Mouse (Mus musculus) kidney, postnatal 0 days (tissue): ENCODE results near the gene Hook2. TPM values are rescaled to one million over a fixed set of nuclear protein-coding genes. Genes with fewer than 3 reads are reported as not detected.

Source experiments
- ATAC-seq: fragments of 200-750 bp; cut with Nextera tagmentation; replicated peaks from 2 replicates; pipeline ENCODE4 v1.8.0; 2017; ENCODE audit warnings: low read depth, moderate number of reproducible peaks, moderate TSS enrichment, moderate library complexity; ENCODE audit not compliant: low FRiP score
- DNase-seq: peaks from one replicate; pipeline ENCODE4 v3.0.0-alpha.2; 2016; ENCODE audit warnings: low spot score
- H3K27ac ChIP-seq: fragments of 300-500 bp; sonication (generic); 2 replicates; pipeline ENCODE4 v1.5.1; 2014; ENCODE audit warnings: mild to moderate bottlenecking
- H3K27me3 ChIP-seq: fragments of 300-500 bp; sonication (generic); 2 replicates; pipeline ENCODE4 v1.6.1; 2014; ENCODE audit warnings: low read length, mixed read lengths; ENCODE audit not compliant: insufficient read depth
- H3K36me3 ChIP-seq: fragments of 300-500 bp; sonication (generic); 2 replicates; pipeline ENCODE4 v1.6.1; 2014; ENCODE audit warnings: low read length, mixed read lengths; ENCODE audit not compliant: insufficient read depth
- H3K4me1 ChIP-seq: fragments of 300-500 bp; sonication (generic); replicated peaks from 2 replicates; pipeline ENCODE4 v1.6.1; 2014; ENCODE audit warnings: antibody characterized with exemption, low read length, mixed read lengths; ENCODE audit not compliant: insufficient read depth
- H3K4me2 ChIP-seq: fragments of 300-500 bp; sonication (generic); 2 replicates; pipeline ENCODE4 v1.6.1; 2014; ENCODE audit warnings: mild to moderate bottlenecking, low read length, moderate library complexity, mixed read lengths
- H3K4me3 ChIP-seq: fragments of 300-500 bp; sonication (generic); replicated peaks from 2 replicates; pipeline ENCODE4 v1.5.1; 2014; ENCODE audit warnings: low read depth, low read length
- H3K9ac ChIP-seq: fragments of 300-500 bp; sonication (generic); 2 replicates; pipeline ENCODE4 v1.6.1; 2014; ENCODE audit warnings: low read depth, low read length
- H3K9me3 ChIP-seq: fragments of 300-500 bp; sonication (generic); replicated peaks from 2 replicates; pipeline ENCODE4 v1.6.1; 2016; ENCODE audit warnings: low read length, inconsistent platforms, mixed read lengths
- CTCF ChIP-seq: IDR thresholded peaks from 2 replicates; pipeline ENCODE4 v1.5.1; 2016; ENCODE audit warnings: antibody characterized with exemption, low read depth, mild to moderate bottlenecking, moderate library complexity
- WGBS: fragments of 180-500 bp; shearing (Covaris S2); extraction: QIAGEN DNeasy Blood & Tissue Kit; methylation state at CpG from one replicate; pipeline ENCODE4 v1.1.7; 2014; 5-methylcytosine and 5-hydroxymethylcytosine counted together
- polyA plus RNA-seq: library from polyadenylated mRNA; unstranded; fragments of >200 nt; fragmentation: Nextera tagmentation; extraction: Ambion mirVana; gene quantifications from 2 replicates; pipeline ENCODE4 v1.2.1, GENCODE M21; 2015

Gene Hook2
- polyA plus RNA-seq, 1 experiment from 2014 or later = 30.2 TPM

DNA sequence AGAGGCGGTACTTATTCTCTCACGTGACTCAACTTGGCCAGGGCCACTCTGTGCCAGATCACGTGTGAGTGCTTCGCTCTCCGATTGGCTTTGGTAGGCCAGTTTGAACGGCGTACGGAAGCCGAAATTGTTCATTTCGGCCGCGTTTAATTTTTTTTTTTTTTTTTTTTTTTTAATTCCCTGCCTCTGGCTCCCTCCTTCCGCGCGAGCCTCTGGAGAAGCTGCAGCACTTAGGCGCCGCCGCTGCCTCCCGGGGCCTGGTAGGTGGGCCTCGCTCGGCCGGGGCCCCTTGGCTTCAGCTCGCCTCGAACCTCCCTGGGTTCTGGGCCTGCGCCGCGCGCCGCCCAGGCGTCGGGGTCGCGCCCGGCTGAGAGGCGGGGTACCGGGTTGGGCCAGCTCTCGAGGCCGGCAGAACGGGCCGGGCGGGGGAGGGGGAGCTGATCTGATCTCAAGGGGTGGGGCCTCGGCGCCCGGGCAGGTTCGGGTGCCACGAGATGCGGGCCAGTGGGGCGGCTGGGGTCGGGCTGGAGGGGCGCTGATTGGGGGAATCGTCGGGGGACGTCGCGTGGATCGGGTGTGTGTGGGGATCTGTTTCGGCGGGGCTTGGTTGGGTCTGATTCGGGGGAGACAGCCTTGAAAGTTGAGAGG, 46.4 kb downstream of the Hook2 start, which contains the start of gene Tnpo2:
TSS of gene Tnpo2 (plus strand) at position 198 of the 648 bp plus-strand sequence.
- peak; percentile 99 for DNase-seq
- H3K36me3 ChIP-seq = peaks cover 13% of the 10 kb centered on the region
- peak within 1 kb of the TSS; percentile 85 for H3K4me3 ChIP-seq
- H3K9me3 ChIP-seq = no peaks in the 10 kb centered on the region
- peaks cover 13% of the 10 kb centered on the region for H3K4me1 ChIP-seq
- H3K4me2 ChIP-seq = peak within 1 kb of the TSS; percentile 99
- ATAC-seq = peak; percentile 89
- under 1% methylated on average over 59 of the region's 59 CpGs for WGBS
- no peaks in the 10 kb centered on the region for H3K27me3 ChIP-seq
- H3K27ac ChIP-seq = peak within 1 kb of the TSS; percentile 99
- TF ChIP-seq CTCF = no peak
- peak within 1 kb of the TSS; percentile 89 for H3K9ac ChIP-seq

- peak overlapping the region; percentile 85 for H3K4me3 ChIP-seq
- H3K27ac ChIP-seq = peak overlapping the region; percentile 99
- WGBS = 1% methylated on average over 14 of the region's 14 CpGs
- peak overlapping the region; percentile 89 for H3K9ac ChIP-seq
- H3K4me2 ChIP-seq = peak overlapping the region; percentile 99
- DNase-seq (no peak), ATAC-seq (peak; percentile 40)
- peaks cover 8% of the 10 kb centered on the region for H3K36me3 ChIP-seq
- H3K4me1 ChIP-seq = peaks cover 13% of the 10 kb centered on the region
- no peaks in the 10 kb centered on the region for H3K9me3 ChIP-seq
- H3K27me3 ChIP-seq = no peaks in the 10 kb centered on the region
- no peak for TF ChIP-seq CTCF
Measured at GRCm38 (mm10) chr8:85037366-85037680, 46.9 kb downstream of the Hook2 start.

DNA sequence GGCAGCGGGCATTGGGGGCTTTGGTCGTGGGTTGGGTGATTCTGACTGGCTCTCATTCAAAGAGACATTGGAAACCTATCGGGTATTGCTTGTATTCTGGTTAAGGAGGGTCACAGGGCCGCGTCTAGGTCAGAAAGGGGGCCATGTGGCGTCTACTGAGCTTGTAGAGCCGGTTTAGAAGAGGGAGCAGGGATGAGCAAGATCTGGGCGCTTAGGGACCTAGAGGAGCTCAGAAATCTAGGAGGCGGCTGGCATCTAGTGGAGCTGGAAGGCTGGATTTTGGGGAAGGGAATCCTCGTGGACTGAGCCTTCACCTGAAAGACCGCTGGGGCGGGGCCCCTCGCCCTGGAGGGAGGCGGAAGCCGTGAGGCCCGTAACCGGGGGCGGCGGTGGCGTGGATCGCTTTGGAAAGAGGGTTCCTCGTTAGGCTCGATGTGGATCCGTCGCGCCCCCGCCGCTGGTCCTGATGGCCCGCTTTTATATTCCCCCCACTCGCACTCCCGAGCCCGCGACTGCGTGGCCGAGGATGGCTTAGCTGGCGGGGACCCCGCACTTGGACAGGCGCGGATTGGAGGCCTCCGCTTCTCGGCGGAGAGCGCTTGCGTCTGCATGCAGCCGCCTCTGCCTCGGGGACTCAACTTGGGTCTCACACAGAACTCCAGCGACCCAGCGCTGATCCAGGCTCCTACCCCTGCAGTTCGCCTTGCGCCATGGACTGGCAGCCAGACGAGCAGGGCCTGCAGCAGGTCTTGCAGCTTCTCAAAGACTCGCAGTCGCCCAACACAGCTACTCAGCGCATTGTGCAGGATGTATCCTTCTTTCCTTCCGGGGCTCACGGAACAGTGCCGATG, 47.5 kb downstream of the Hook2 start:
- peak overlapping the region; percentile 85 for H3K4me3 ChIP-seq
- H3K4me1 ChIP-seq = peaks cover 13% of the 10 kb centered on the region
- peaks cover 9% of the 10 kb centered on the region for H3K36me3 ChIP-seq
- H3K27me3 ChIP-seq = no peaks in the 10 kb centered on the region
- TF ChIP-seq CTCF = no peak
- under 1% methylated on average over 53 of the region's 57 CpGs for WGBS
- 0 out of 2 replicates have a peak, but pooled peaks have one; percentile 2 for ATAC-seq
- H3K27ac ChIP-seq = peak overlapping the region; percentile 99
- peak overlapping the region; percentile 89 for H3K9ac ChIP-seq
- no peaks in the 10 kb centered on the region for H3K9me3 ChIP-seq
- peak; percentile 49 for DNase-seq
- peak overlapping the region; percentile 99 for H3K4me2 ChIP-seq

DNA sequence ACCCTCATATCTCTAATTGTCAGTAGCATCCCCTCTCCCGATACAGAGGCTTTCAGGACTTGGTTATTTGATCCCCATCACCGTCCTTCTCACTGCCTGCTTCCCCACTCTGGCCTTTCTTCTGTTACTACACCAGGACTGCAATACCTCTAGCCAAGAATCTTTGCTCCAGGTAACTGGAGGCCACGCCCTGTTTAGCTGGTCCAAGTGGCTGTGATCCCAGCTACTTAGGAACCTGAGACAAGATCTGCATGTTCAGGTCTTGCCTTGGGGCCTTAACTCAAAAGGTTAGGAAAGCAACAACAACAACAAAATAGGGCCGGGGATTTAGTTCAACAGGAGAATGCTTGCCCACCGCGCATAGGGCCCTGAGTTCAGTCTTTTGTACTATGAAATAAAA, 53.2 kb downstream of the Hook2 start:
- ATAC-seq = no peak
- Histone ChIP-seq H3K4me1 (peaks cover 5% of the 10 kb centered on the region; the same call in 1 of the 2 replicates), H3K4me3 (no peak overlapping the region), H3K36me3 (peaks cover 59% of the 10 kb centered on the region), H3K9ac (no peak overlapping the region), H3K27me3 (no peaks in the 10 kb centered on the region), H3K27ac (no peak overlapping the region), H3K9me3 (no peaks in the 10 kb centered on the region), H3K4me2 (no peak overlapping the region)
- 88% methylated on average over 6 of the region's 6 CpGs for WGBS
- DNase-seq = no peak
- TF ChIP-seq CTCF = no peak

Other genes with a start within 250 kb of the Hook2 start
- gene Nfix, start 190.3 kb upstream of the Hook2 start, polyA plus RNA-seq = 21.1 and 22.3 TPM in 2 replicates
- gene Dand5, start 167.8 kb upstream of the Hook2 start, polyA plus RNA-seq = 7.0 and 7.4 TPM in 2 replicates
- gene Gadd45gip1, start 159.1 kb upstream of the Hook2 start, polyA plus RNA-seq = 51.0 and 54.3 TPM in 2 replicates
- gene Rad23a, start 149.9 kb upstream of the Hook2 start, polyA plus RNA-seq = 97.1 and 98.9 TPM in 2 replicates
- gene Calr, start 143.7 kb upstream of the Hook2 start, polyA plus RNA-seq = 644 and 753 TPM in 2 replicates
- 68.2 and 74.7 TPM in 2 replicates for gene Farsa, start 133.6 kb upstream of the Hook2 start, polyA plus RNA-seq
- gene Syce2, start 118.5 kb upstream of the Hook2 start, polyA plus RNA-seq = 43.0 and 45.7 TPM in 2 replicates
- gene Gcdh, start 96.7 kb upstream of the Hook2 start, polyA plus RNA-seq = 59.2 and 67.6 TPM in 2 replicates
- 1.1 and 1.8 TPM in 2 replicates for gene Klf1, start 88.7 kb upstream of the Hook2 start, polyA plus RNA-seq
- gene Dnase2a, start 82.0 kb upstream of the Hook2 start, polyA plus RNA-seq = 12.3 and 13.2 TPM in 2 replicates
- 0.04 and 0.08 TPM in 2 replicates for gene Mast1, start 53.2 kb upstream of the Hook2 start, polyA plus RNA-seq
- gene Rtbdn, start 43.6 kb upstream of the Hook2 start, polyA plus RNA-seq = 0.09 TPM in 1 of 2 replicates, not detected in the other
- gene Gm49661, start 21.2 kb upstream of the Hook2 start, polyA plus RNA-seq = not detected in 2 replicates
- 729 and 747 TPM in 2 replicates for gene Prdx2, start 21.0 kb upstream of the Hook2 start, polyA plus RNA-seq
- 101 and 103 TPM in 2 replicates for gene Rnaseh2a, start 20.8 kb upstream of the Hook2 start, polyA plus RNA-seq
- 22.7 and 27.7 TPM in 2 replicates for gene Junb, start 11.9 kb upstream of the Hook2 start, polyA plus RNA-seq
- not detected in 2 replicates for gene Best2, start 23.9 kb downstream of the Hook2 start, polyA plus RNA-seq
- gene Asna1, start 34.7 kb downstream of the Hook2 start, polyA plus RNA-seq = 116 and 125 TPM in 2 replicates
- 120 and 131 TPM in 2 replicates for gene Trir, start 36.2 kb downstream of the Hook2 start, polyA plus RNA-seq
- 19.0 and 19.4 TPM in 2 replicates for gene Tnpo2, start 46.3 kb downstream of the Hook2 start, polyA plus RNA-seq
- 35.2 and 38.5 TPM in 2 replicates for gene Fbxw9, start 69.5 kb downstream of the Hook2 start, polyA plus RNA-seq
- gene Gm5741, start 77.4 kb downstream of the Hook2 start, polyA plus RNA-seq = not detected in 2 replicates
- 55.7 and 59.7 TPM in 2 replicates for gene Dhps, start 81.2 kb downstream of the Hook2 start, polyA plus RNA-seq
- 152 and 156 TPM in 2 replicates for gene Wdr83os, start 90.1 kb downstream of the Hook2 start, polyA plus RNA-seq
- 33.8 and 36.7 TPM in 2 replicates for gene Wdr83, start 90.7 kb downstream of the Hook2 start, polyA plus RNA-seq
- 40.1 and 42.3 TPM in 2 replicates for gene Man2b1, start 92.7 kb downstream of the Hook2 start, polyA plus RNA-seq
- gene Zfp791, start 132.5 kb downstream of the Hook2 start, polyA plus RNA-seq = 1.4 and 2.0 TPM in 2 replicates
- not detected in 2 replicates for gene Cks1brt, start 161.3 kb downstream of the Hook2 start, polyA plus RNA-seq
- gene Olfr371, start 235.4 kb downstream of the Hook2 start, polyA plus RNA-seq = not detected in 2 replicates